Mouse (Mus musculus): Measurements from ENCODE around the gene Gm10306.

Gm10306 gene

GRCm38 (mm10) chr4:94556265-94557054, at the start of gene Gm10306, which contains the start of gene Caap1:
TSS of gene Gm10306 (plus strand) at chr4:94556546.
TSS of gene Caap1 (minus strand) at chr4:94556796.
- peak; percentile 94 for DNase-seq (ENCODE audit: low read depth)

DNA sequence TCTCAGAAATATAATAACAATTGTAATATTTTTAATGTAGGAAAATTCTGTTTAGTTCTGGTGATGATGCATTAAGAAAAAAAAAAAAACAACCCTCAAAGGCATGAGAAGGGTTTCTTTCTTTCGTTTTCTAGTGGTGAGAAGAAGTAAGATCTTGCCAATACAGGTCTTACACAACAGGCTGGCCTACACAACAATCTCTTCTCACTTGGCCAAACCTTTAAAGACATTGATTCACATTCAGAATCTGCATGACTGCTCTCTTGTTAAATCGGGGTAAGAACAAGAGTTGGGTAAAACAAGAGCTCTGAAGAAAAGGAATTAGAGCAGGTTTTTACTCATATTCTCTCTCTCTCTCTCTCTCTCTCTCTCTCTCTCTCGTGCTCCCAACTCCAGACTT, 41.0 kb upstream of the Gm10306 start:
- DNase-seq (ENCODE audit: low read depth) = peak; percentile 42

- DNase-seq (ENCODE audit: low read depth) = peak; percentile 89
These were observed 38.7 kb upstream of the Gm10306 start for GRCm38 (mm10) chr4:94517631-94518030.

DNA sequence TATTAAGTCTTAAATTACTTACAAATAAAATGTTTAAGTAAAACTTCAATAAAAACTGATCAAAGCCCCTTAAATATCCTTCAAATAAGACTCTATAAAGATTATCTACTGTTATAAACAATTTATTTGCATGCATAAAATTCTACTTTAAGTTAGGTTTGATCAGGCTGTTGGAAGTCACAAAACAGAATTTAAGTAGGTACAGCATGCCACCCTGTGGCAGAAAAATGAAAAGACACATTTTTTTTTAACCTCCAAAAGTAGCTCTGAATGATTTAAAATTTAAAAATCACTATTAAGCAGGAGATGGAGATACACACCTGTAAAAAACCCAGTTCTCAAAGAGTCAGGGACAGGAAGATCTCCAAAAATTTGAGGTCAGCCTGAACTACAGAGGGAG, 33.0 kb upstream of the Gm10306 start:
- DNase-seq (ENCODE audit: low read depth) = peak; percentile 63

DNA sequence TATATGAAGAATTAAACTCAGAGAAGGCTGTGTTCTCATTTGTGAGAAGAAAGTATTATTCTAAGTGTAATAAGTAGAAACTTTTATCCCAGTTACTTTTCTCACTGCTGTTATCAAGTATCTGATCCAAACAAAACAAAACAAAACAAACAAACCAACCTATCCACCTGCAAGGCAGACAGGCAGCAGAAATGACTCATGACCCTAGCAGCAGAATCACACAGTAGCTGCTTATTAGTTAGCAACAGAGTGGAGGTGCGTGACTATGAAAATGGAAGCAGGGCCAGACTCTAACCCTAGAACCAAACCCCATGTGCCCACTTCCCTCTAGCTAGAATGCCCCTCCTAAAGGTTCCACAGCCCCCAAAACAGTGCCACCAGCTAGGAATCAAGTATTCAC, 26.9 kb upstream of the Gm10306 start:
- DNase-seq (ENCODE audit: low read depth) = no peak

DNA sequence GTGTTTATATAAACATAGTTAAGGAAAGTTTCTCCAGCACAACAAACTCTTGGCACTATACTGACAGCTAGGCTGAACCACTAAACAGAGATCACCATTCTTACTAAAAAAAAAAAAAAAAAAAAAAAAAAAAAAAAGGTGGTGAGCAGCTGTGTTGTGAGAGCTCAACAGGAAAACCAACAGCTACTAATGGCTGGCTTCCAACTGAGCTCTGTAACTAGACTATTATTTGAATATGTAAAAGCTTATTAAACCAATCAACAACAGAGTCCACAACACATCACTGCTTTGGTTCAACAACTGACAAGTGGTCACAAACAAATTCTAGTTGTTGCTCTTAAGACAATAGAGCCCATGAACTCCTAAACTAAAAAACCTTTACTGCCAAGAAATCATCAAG, 23.1 kb upstream of the Gm10306 start:
- DNase-seq (ENCODE audit: low read depth) = peak; percentile 60

- no peak for DNase-seq (ENCODE audit: low read depth)
These were observed 13.3 kb upstream of the Gm10306 start for GRCm38 (mm10) chr4:94543041-94543440.

GRCm38 (mm10) chr4:94544321-94544720, 12.0 kb upstream of the Gm10306 start:
- no peak for DNase-seq (ENCODE audit: low read depth)

DNA sequence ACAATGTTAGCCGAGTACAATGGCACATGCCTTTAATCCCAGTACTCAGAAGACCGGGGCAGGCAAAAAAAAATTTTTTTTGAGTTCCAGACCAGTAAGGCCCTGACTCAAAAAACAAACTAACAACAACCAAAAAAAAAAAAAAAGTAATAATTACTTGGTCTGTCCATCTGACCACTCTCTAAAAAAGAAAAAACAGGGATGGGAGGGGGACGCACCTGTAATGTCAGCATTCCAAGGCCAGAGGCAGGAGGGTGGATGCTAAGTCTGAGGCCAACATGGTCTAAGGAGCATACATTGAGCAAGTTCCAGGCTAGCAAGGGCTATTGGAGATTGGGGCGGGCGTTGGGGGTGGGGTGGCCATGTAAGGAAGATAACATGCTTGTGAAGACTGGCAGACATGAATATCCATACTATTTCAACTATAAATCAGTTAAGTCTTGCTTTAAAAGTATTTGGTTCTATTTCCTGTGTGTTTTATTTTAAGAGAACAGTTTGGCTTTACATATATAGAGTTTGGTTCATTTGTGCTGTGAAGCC, 1.3 kb upstream of the Gm10306 start:
- DNase-seq (ENCODE audit: low read depth) = no peak

DNA sequence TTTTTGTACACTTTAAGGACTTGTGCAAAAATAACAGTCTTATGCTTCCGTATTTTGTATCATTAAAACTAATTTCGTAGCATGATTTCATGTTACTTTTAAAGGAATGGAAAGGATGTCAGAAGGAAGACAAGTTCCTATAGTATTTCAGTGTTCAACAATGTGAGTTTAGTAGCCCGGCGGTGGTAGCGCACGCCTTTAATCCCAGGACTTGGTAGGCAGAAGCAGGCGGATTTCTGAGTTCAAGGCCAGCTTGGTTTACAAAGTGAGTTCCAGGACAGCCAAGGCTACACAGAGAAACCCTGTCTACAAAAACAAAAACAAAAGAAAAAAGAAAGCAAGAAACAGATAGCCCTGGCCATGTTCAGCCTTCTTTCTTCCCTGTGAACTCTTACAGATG, 799 bp downstream of the Gm10306 start:
- no peak for DNase-seq (ENCODE audit: low read depth)

- no peak for DNase-seq (ENCODE audit: low read depth)
These were observed 2.9 kb downstream of the Gm10306 start for GRCm38 (mm10) chr4:94559266-94559665.

DNA sequence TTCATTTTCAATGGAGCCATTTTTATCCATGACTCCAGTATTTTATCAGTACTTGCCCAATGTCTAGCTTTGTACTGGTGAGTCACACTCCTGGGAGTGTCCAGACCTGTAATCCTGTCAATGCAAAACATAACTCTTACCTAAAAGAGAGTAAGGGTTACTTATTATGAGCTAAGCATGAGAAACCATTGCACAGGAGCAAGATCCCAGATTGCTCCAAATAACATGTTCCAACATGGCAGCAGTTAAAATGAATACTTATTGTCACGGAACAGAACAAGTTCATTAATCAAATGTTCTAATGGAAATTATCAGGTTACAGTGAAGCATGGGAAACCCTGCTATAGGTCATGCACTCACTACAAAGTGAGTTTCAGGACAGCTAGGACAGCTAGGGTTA, 4.0 kb downstream of the Gm10306 start:
- no peak for DNase-seq (ENCODE audit: low read depth)

- DNase-seq (ENCODE audit: low read depth) = no peak
These were observed 5.8 kb downstream of the Gm10306 start for GRCm38 (mm10) chr4:94561954-94562648.

GRCm38 (mm10) chr4:94564297-94564696, 8.0 kb downstream of the Gm10306 start:
- DNase-seq (ENCODE audit: low read depth) = no peak

GRCm38 (mm10) chr4:94572677-94573076, 16.3 kb downstream of the Gm10306 start:
- DNase-seq (ENCODE audit: low read depth) = no peak

GRCm38 (mm10) chr4:94591765-94592381, 35.5 kb downstream of the Gm10306 start:
- peak; percentile 35 for DNase-seq (ENCODE audit: low read depth)

- no peak for DNase-seq (ENCODE audit: low read depth)
These were observed 36.4 kb downstream of the Gm10306 start for GRCm38 (mm10) chr4:94592709-94593108.

DNA sequence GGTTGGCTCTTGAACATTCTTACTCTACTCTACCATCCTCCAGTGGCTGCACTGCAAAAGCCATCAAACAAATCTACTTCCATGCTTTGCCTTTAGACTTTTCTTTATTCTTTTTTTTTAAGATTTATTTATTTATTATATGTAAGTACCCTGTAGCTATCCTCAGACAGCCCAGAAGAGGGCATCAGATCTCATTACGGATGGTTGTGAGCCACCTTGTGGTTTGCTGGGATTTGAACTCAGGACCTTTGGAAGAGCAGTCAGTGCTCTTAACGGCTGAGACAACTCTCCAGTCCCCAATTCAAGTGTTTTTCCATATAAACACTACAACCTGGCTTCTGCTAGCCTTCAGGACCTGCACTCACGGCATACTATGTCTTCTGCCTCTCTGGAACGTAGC, 45.0 kb downstream of the Gm10306 start:
- DNase-seq (ENCODE audit: low read depth) = peak; percentile 41

DNA sequence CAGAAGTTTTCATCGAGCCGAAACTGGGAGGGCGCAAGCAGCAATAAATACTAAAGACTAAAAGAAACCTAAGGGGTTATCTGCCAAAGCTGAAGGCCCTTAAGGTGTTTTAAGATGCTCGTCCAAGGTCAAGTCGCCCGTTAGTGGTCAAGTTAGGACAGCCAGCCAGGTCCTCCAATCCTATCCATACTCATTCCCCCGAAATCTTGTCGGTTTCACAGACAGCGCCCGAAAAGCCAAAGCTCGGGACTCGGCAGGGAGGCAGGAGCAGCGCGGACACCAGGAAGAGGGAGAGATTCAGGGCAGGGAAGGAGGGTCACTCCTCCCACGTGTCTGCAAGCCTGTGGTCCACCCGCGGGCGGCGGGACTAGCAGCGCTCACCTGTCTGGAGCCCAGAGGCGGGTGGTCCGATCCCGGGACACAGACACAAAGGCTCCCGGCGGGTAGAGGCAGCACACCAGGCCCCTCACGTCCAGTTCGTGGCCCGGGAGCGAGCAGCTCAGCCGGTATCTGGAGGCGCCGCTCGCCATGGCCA, 46.2 kb downstream of the Gm10306 start:
- peak; percentile 53 for DNase-seq (ENCODE audit: low read depth)

- peak; percentile 91 for DNase-seq (ENCODE audit: low read depth)
These were observed 46.8 kb downstream of the Gm10306 start, which contains the start of gene Plaa for GRCm38 (mm10) chr4:94603031-94603629. TSS of gene Plaa (minus strand) at chr4:94603244.

DNA sequence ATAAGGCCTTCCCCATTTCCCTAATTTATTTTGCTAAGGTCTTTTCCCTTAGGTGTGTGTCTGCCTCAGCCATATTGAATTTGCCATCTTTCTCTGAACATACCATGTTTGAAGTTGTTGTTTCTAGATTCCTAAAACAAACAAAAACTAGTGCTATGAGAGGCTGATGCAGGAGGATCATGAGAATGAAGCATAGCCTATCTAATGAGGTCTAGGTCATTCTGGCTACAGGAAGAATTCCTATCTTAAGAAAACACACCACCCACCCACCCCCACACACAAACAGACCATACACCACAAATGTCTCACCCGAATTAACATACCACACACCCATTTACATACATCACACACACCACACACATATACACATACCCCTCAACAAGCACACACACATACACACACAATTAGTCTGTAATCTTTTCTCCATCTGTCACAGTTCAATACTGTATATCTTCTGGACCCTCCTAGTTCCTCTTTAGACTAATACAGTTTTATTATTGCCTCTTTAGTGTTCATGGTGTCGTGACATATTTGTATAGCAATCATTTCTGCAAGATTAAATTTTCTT, 48.2 kb downstream of the Gm10306 start:
- DNase-seq (ENCODE audit: low read depth) = no peak

GRCm38 (mm10) chr4:94605591-94605990, 49.2 kb downstream of the Gm10306 start:
- DNase-seq (ENCODE audit: low read depth) = no peak
